Mouse (Mus musculus): ENCODE measurements around the gene Zbtb7b.
A peak's percentile ranks its signal among the peaks of the same experiment; 100 is the strongest.

The Zbtb7b gene

GRCm38 (mm10) chr3:89418170-89418860 is 23.7 kb upstream of the Zbtb7b start, which contains the start of the genes Cks1b and Shc1:
Gene Cks1b, minus strand, starts transcription at chr3:89418383.
Gene Shc1, plus strand, starts transcription at chr3:89418443.
- peak; percentile 89 for DNase-seq

GRCm38 (mm10) chr3:89417840-89418169 is 23.2 kb upstream of the Zbtb7b start:
- DNase-seq: no peak

GRCm38 (mm10) chr3:89417131-89417530 is 22.6 kb upstream of the Zbtb7b start:
- no peak for DNase-seq

GRCm38 (mm10) chr3:89416158-89416557 is 21.6 kb upstream of the Zbtb7b start:
- DNase-seq: no peak

- peak; percentile 94 for DNase-seq
These were observed 17.2 kb upstream of the Zbtb7b start, which contains the start of gene Flad1 for GRCm38 (mm10) chr3:89411490-89412393. Gene Flad1, minus strand, starts transcription at chr3:89411870.

- no peak for DNase-seq
These were observed 16.3 kb upstream of the Zbtb7b start for GRCm38 (mm10) chr3:89410864-89411263.

GRCm38 (mm10) chr3:89409701-89410100 is 15.1 kb upstream of the Zbtb7b start:
- no peak for DNase-seq

GRCm38 (mm10) chr3:89408448-89408847 is 13.9 kb upstream of the Zbtb7b start:
- DNase-seq: no peak

GRCm38 (mm10) chr3:89406887-89407286 is 12.3 kb upstream of the Zbtb7b start:
- DNase-seq: no peak

GRCm38 (mm10) chr3:89402693-89403092 is 8.1 kb upstream of the Zbtb7b start, which contains the start of gene Lenep:
Gene Lenep, minus strand, starts transcription at chr3:89402793.
- no peak for DNase-seq

GRCm38 (mm10) chr3:89401329-89401728 is 6.8 kb upstream of the Zbtb7b start:
- no peak for DNase-seq

GRCm38 (mm10) chr3:89396654-89397005 is 2.1 kb upstream of the Zbtb7b start:
- DNase-seq: no peak

- DNase-seq: peak; percentile 79
These were observed 1.5 kb upstream of the Zbtb7b start for GRCm38 (mm10) chr3:89395806-89396653.

GRCm38 (mm10) chr3:89395419-89395805 is 836 bp upstream of the Zbtb7b start:
- DNase-seq: no peak

- peak; percentile 41 for DNase-seq
These were observed 299 bp upstream of the Zbtb7b start for GRCm38 (mm10) chr3:89394894-89395256.

- peak; percentile 74 for DNase-seq
These were observed 971 bp downstream of the Zbtb7b start for GRCm38 (mm10) chr3:89393605-89394004.

- peak; percentile 44 for DNase-seq
These were observed 1.7 kb downstream of the Zbtb7b start for GRCm38 (mm10) chr3:89392871-89393311.

- DNase-seq: peak; percentile 53
These were observed 2.7 kb downstream of the Zbtb7b start for GRCm38 (mm10) chr3:89391663-89392511.

- peak; percentile 68 for DNase-seq
These were observed 3.6 kb downstream of the Zbtb7b start for GRCm38 (mm10) chr3:89390699-89391662.

GRCm38 (mm10) chr3:89390111-89390515 is 4.5 kb downstream of the Zbtb7b start:
- peak; percentile 38 for DNase-seq
